Mouse (Mus musculus): ENCODE measurements around the gene Gm15737.

Gm15737 gene

GRCm38 (mm10) chr6:92876121-92876520, 7.0 kb downstream of the Gm15737 start:
- DNase-seq, result no peak

- no peak for DNase-seq
These were observed 8.1 kb downstream of the Gm15737 start for GRCm38 (mm10) chr6:92877236-92877635.

GRCm38 (mm10) chr6:92878771-92879170, 9.6 kb downstream of the Gm15737 start:
- no peak for DNase-seq

- no peak for DNase-seq
These were observed 10.6 kb downstream of the Gm15737 start for GRCm38 (mm10) chr6:92879700-92880265.

GRCm38 (mm10) chr6:92882446-92882845, 13.3 kb downstream of the Gm15737 start:
- no peak for DNase-seq

- peak; percentile 19 for DNase-seq
These were observed 14.2 kb downstream of the Gm15737 start for GRCm38 (mm10) chr6:92883131-92883900.

- peak; percentile 42 for DNase-seq
These were observed 22.4 kb downstream of the Gm15737 start for GRCm38 (mm10) chr6:92891535-92891934.

GRCm38 (mm10) chr6:92904037-92904436, 34.9 kb downstream of the Gm15737 start:
- DNase-seq, result no peak

- no peak for DNase-seq
These were observed 35.3 kb downstream of the Gm15737 start for GRCm38 (mm10) chr6:92904491-92904890.

- peak; percentile 54 for DNase-seq
These were observed 36.8 kb downstream of the Gm15737 start for GRCm38 (mm10) chr6:92905922-92906321.

GRCm38 (mm10) chr6:92909361-92909760, 40.2 kb downstream of the Gm15737 start:
- DNase-seq, result no peak

- DNase-seq, result no peak
These were observed 41.5 kb downstream of the Gm15737 start for GRCm38 (mm10) chr6:92910611-92911010.

GRCm38 (mm10) chr6:92920938-92921689, 52.0 kb downstream of the Gm15737 start:
- no peak for DNase-seq

GRCm38 (mm10) chr6:92921843-92922242, 52.7 kb downstream of the Gm15737 start:
- no peak for DNase-seq

- no peak for DNase-seq
These were observed 55.4 kb downstream of the Gm15737 start for GRCm38 (mm10) chr6:92924536-92924935.

GRCm38 (mm10) chr6:92928261-92928660, 59.1 kb downstream of the Gm15737 start:
- no peak for DNase-seq
